Mouse (Mus musculus) lung, postnatal 14 days (tissue): Measurements from ENCODE around the gene Tcap.
A peak's percentile ranks its signal among the peaks of the same experiment; 100 is the strongest.

Experiments
- DNase-seq: peaks from one replicate; pipeline ENCODE4 v3.0.0; 2021

Tcap gene

GRCm38 (mm10) chr11:98383261-98384030 lies at the start of gene Tcap:
Gene Tcap (plus strand): TSS chr11:98383811.
- DNase-seq = no peak

GRCm38 (mm10) chr11:98333981-98334741 lies 49.5 kb upstream of the Tcap start:
- DNase-seq = no peak

GRCm38 (mm10) chr11:98335250-98335649 lies 48.4 kb upstream of the Tcap start:
- DNase-seq = no peak

- no peak for DNase-seq
Observed at GRCm38 (mm10) chr11:98336245-98337107, 47.1 kb upstream of the Tcap start.

- DNase-seq = peak; percentile 62
Observed at GRCm38 (mm10) chr11:98338507-98338961, 45.1 kb upstream of the Tcap start.

GRCm38 (mm10) chr11:98339071-98339501 lies 44.5 kb upstream of the Tcap start:
- no peak for DNase-seq

- DNase-seq = no peak
Observed at GRCm38 (mm10) chr11:98339679-98340287, 43.8 kb upstream of the Tcap start.

- no peak for DNase-seq
Observed at GRCm38 (mm10) chr11:98340597-98340996, 43.0 kb upstream of the Tcap start.

- no peak for DNase-seq
Observed at GRCm38 (mm10) chr11:98341174-98341573, 42.4 kb upstream of the Tcap start.

- peak; percentile 96 for DNase-seq
Observed at GRCm38 (mm10) chr11:98342000-98342945, 41.3 kb upstream of the Tcap start.

GRCm38 (mm10) chr11:98345253-98345652 lies 38.4 kb upstream of the Tcap start:
- DNase-seq = peak; percentile 86

GRCm38 (mm10) chr11:98346168-98346567 lies 37.4 kb upstream of the Tcap start:
- no peak for DNase-seq

GRCm38 (mm10) chr11:98347385-98348082 lies 36.1 kb upstream of the Tcap start:
- DNase-seq = peak; percentile 24

- DNase-seq = peak; percentile 60
Observed at GRCm38 (mm10) chr11:98348083-98348961, 35.3 kb upstream of the Tcap start, which contains the start of gene Ppp1r1b. Gene Ppp1r1b (plus strand): TSS chr11:98348404.

GRCm38 (mm10) chr11:98349308-98349707 lies 34.3 kb upstream of the Tcap start:
- no peak for DNase-seq

- peak; percentile 25 for DNase-seq
Observed at GRCm38 (mm10) chr11:98352272-98352990, 31.2 kb upstream of the Tcap start.

GRCm38 (mm10) chr11:98353651-98354211 lies 29.9 kb upstream of the Tcap start:
- peak; percentile 42 for DNase-seq

- no peak for DNase-seq
Observed at GRCm38 (mm10) chr11:98354445-98354844, 29.2 kb upstream of the Tcap start.
